Mouse (Mus musculus) heart, adult 2 months (tissue): ENCODE results near the gene Syce3.

Experiments
- CTCF ChIP-seq: fragments of 200-600 bp; IDR thresholded peaks from 2 replicates; pipeline ENCODE4 v1.8.1; 2022; ENCODE audit warnings: antibody characterized with exemption, mild to moderate bottlenecking, moderate library complexity
- EP300 ChIP-seq: fragments of 200-500 bp; IDR thresholded peaks from 2 replicates; pipeline ENCODE4 v1.6.1; 2011; ENCODE audit warnings: low read depth, low read length, control low read depth; ENCODE audit not compliant: insufficient read depth
- POLR2A ChIP-seq: fragments of 200-500 bp; IDR thresholded peaks from 2 replicates; pipeline ENCODE4 v1.6.1; 2011; ENCODE audit warnings: mild to moderate bottlenecking, low read depth, low read length, control low read depth; ENCODE audit not compliant: insufficient read depth

GRCm38 (mm10) chr15:89363051-89363450 is 47.3 kb downstream of the Syce3 start:
- TF ChIP-seq POLR2A (no peak), CTCF (no peak), EP300 (no peak)
